Mouse (Mus musculus) megakaryocyte, embryonic 14.5 days (primary cell): ENCODE results near the gene 4833439L19Rik.

Source experiments
- FLI1 ChIP-seq: IDR thresholded peaks from 2 replicates; pipeline ENCODE4 v1.6.1; 2012; ENCODE audit warnings: low read length, inconsistent platforms, mixed read lengths
- GATA1 ChIP-seq: IDR thresholded peaks from 3 replicates; pipeline ENCODE4 v1.6.1; 2012; ENCODE audit warnings: mixed read lengths, low read length, inconsistent platforms, borderline replicate concordance

DNA sequence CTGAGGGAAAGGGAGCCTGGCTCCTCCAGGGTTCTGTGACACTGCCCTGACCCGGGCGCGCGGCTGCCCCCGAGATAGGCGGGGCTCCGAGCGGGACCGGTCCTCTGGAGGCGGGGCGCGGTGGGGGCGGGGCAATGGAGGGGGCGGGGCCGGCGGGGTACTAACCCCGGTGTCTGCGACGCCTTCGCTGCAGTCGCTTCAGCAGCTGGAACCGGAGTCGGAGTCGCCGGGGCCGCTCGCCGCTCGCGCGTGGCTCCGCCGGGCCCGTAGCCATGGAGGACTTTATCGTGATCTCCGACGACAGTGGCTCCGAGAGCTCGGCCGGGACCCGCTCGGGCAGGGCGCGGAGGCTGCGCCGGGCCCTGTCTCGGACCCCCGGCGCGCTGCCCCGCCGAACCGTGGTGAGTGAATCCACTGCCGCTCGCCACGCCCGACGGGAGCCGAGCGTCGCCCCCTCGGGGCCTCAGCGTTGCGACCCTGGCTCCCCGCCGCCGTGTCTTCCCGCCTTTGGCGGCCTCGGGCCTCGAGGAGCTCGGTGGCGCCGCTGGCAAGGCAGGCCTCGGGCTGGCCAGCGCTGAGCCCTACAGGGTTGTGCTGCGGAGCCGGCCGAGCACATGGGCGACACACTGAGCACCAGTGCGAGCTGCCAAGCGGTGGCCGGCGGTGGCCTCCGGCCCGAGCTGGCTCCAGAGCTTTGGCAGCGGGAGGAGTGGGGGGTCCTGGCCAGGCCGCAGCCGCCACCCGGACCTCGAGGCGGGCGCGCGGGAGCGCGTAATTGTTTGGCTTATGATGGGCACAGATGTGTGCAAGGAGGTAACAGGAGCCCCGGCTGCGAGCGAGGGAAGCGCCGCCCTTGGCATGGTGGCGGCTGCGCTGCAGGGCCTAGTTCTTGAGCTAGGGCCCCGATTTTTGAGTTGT lies 61.4 kb downstream of the 4833439L19Rik start, which contains the start of gene Simc1:
- no peak for TF ChIP-seq GATA1
- no peak for TF ChIP-seq FLI1
